Mouse (Mus musculus) right cerebral cortex, postnatal 4 days (tissue): Measurements from ENCODE around the gene Nck1.

ENCODE experiments used
- DNase-seq: peaks from one replicate; pipeline ENCODE4 v3.0.0-alpha.2; 2022

The Nck1 gene

DNA sequence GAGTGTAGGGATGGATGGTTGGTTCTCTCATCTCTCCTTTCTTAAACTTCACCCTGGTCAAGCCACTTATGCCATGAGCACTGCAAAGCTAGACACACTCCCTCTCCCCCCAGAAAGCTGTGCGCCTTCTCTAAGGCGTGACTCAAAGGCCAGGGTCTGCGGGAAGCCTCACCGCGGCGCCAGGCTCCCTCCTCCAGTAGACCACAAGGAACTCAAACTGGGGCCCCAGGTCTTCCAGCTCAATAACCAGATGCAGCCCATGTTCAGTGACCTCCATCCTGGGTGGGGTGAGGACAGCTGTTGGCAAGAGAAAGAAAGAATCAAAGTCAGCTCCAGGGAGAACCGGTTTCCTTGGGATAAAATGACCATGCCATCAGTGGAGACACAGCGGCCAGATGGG lies 77.8 kb downstream of the Nck1 start:
- DNase-seq = no peak

DNA sequence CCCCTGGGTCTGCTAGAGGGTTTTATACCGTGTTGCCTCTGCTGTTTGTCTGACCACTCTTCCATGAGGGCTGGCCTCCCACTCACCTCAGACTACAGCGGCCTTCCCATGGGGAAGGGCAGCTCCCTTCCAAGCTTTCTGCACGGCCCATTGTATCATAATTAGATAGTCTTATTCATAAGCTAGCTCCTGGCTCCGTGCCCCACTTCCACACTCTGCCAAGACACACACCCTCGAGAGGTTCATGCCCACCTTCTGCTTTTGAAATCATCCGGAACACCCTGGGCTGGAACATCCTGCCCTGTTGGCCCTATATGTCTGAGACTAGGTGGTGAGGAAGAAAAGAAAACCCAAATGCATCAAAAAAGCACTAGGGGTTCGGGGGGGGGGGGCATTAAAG lies 78.3 kb downstream of the Nck1 start:
- peak; percentile 26 for DNase-seq

- no peak for DNase-seq
Measured at GRCm38 (mm10) chr9:100466743-100467142, 79.2 kb downstream of the Nck1 start.

DNA sequence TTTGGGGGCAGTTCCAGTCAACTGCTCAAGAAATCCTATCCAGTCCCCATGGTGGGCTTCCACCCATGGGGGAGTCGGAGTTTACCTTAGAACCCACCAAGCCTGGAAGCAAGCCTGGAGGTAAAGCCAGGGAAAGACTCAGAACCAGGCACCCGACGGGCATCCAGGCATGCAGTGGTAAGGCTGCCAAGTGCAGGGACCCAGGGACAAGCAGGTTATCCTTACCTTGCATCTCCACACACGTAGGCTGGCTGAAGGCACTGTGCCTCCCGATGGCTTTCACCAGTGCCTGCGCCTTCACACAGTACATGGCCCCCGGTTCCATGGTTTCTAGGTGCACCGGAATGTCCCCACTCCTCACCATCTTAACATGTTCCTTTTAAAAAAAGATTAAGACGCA lies 79.9 kb downstream of the Nck1 start:
- DNase-seq = no peak

GRCm38 (mm10) chr9:100465380-100465779 lies 80.6 kb downstream of the Nck1 start:
- no peak for DNase-seq

DNA sequence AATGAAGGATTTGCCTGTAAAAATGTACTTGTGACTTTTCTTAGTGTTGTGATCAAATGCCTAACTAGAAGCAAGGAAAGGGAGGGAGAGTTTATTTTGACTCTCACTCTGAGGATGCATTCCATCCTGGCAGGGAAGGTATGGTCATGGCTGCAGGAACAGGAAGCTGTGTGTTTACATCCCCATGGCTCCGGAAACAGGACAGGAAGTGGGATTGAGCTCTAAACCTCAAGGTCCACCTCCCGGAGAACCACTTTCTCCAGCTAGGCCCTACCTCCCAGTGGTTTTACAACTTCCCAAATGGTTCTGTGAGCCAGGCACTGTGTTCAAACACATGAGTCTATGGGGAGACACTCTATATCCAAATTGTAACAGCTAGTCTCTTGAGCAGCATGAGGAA lies 82.2 kb downstream of the Nck1 start:
- no peak for DNase-seq

- no peak for DNase-seq
Measured at GRCm38 (mm10) chr9:100462098-100462497, 83.8 kb downstream of the Nck1 start.

GRCm38 (mm10) chr9:100461671-100462070 lies 84.3 kb downstream of the Nck1 start:
- DNase-seq = peak; percentile 33

DNA sequence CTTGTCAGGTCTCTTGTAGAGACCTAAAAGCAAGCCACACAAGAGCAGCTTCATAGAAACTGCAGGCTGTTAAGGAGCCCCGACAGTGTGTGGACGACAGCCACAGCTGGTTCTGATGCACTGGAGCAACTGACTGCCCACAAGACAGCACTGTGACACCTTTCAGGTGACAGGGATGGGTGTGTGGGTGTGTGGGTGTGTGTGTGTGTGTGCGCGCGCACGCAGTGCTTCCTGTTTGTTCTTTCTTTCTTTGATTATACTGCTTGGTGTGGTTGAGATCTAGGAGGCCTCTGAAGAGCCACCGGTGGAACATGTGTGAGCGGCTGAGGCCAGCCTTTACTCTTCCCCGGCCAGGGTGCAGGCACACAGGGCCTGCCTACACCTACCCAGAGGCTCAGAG lies 85.7 kb downstream of the Nck1 start:
- DNase-seq = no peak

- DNase-seq = no peak
Measured at GRCm38 (mm10) chr9:100457971-100458681, 87.8 kb downstream of the Nck1 start.

- no peak for DNase-seq
Measured at GRCm38 (mm10) chr9:100454664-100454993, 91.3 kb downstream of the Nck1 start.

DNA sequence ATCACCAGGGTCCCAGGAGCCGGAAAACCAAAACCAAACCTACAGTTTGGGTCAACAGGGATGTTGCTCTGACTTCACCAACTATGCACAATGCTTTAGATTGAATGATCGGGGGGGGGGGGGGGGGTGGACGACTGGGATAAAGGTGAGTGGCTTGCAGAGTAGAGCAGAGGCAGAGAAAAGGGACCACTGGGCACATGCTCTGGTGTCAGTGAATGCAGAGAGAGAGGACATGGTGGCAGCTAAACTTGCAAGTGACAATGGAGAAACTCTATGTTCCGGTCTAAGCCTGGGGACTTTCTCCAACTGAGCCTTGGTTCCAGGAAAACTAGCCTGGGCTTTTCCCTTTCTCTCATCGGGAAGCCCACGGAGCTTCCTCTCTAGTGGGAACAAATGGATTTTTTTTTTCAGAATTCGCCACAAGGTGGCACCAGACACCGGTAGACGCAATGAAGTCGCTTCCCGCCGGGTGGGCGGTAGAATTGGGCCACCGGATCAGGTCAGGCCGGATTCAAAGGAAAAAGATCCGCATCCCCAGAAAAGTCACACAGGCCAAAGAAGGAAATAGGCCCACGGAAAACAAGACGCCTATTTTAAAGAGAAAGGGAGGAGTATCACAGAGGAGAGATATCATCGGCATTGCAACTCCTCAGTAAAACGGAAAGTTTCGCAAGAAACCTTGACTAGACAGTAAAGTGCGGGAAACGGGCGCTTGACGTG lies 91.8 kb downstream of the Nck1 start:
- DNase-seq = peak; percentile 70

DNA sequence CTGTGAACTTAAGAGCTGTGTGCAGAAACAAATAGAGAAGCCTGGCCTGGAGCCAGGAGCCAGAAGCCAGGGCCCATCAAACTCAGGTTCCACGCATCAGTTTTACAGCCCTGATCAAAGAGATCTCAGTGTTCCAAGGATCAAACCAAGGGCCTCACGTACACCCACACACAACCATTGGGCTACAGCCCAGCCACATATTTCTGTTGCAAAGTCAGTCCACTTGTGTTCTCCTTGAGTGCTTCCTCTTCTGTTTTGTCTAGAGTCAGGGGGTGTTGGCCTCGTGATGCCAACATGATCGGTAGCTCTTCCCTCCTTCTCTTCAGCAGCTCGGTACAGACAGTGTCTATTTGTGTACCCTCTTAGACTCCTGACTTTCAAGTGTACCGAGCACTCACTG lies 93.5 kb downstream of the Nck1 start:
- no peak for DNase-seq

DNA sequence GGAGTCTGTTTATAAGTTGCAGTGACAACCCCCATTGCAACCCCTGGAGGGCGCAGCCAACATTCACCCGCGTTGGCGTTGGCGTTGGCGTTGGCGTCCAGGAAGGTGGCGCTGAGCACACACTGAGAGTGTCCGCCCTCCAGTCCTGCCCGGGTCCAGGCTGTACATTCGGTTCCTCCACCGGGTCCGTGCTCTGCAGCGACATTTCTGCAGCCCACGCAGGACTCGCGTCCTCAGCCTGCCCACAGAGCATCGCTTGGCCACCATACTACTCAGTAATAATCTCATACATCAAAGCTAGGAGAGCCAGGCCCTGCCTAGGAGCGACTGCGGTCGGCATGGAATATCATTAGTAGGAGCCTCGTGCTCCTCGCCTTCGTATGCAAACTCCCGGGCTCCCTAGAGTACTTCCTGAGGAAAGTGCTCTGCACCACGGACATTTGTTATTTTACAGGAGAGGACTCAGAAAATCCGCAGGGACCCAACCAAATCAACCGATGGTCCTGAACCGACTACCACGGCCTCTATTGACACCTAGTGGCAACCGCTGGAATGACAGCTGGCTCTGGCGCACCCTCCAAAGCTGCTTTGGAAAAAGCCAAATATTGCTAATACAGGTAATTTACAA lies 99.8 kb downstream of the Nck1 start:
- peak; percentile 92 for DNase-seq
